Mouse (Mus musculus): Measurements from ENCODE around the gene Pgf.

DNA sequence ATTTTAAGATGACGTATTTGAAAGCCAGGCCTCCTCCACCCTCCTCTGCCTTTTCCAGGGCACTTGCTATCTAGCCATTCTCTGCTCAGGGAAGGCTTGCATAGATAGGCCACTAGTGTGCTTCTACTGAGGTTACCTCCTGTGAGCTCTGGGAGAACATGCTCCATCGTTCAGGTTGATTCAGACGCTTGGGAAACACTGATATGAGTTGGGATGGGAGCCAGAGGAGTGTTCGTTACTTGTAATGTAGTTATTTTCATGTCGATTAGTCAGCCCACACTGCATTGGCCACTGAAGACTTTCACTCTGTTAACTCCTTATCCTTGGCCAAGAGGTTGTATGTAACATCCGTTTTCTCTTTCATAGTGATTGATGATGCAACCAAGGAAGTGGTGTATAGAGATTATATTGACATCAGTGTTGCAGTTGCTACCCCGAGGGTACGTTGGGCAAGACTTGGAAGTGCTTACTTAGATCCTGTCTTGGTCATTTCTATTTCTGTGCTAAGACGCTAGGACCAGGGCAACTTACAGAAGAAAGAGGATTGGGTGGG lies 48.1 kb downstream of the Pgf start:
- no peak for TF ChIP-seq CTCF (IDR thresholded peaks at IDR 0.05; ENCODE audit: low read depth)
- TF ChIP-seq EP300 (IDR thresholded peaks at IDR 0.05; ENCODE audit: low read depth): no peak

Measured in liver, postnatal 0 days (tissue).